Mouse (Mus musculus) forebrain, embryonic 10.5 days (tissue): ENCODE measurements around the gene Grm1. TPM values are rescaled to one million over a fixed set of nuclear protein-coding genes. Genes with fewer than 3 reads are reported as not detected.

Source experiments
- DNase-seq: peaks from one replicate; pipeline ENCODE4 v3.0.0-alpha.2; 2017; ENCODE audit warnings: low spot score; ENCODE audit errors: extremely low spot score
- H3K27ac ChIP-seq: fragments of 300-500 bp; sonication (generic); 2 replicates; pipeline ENCODE4 v1.5.1; 2016; ENCODE audit warnings: mild to moderate bottlenecking
- H3K27me3 ChIP-seq: fragments of 300-500 bp; sonication (generic); 2 replicates; pipeline ENCODE4 v1.6.1; 2016; ENCODE audit warnings: mild to moderate bottlenecking; ENCODE audit not compliant: poor library complexity, severe bottlenecking
- H3K36me3 ChIP-seq: fragments of 300-500 bp; sonication (generic); replicated peaks from 2 replicates; pipeline ENCODE4 v1.6.1; 2016; ENCODE audit warnings: mild to moderate bottlenecking, moderate library complexity
- H3K4me1 ChIP-seq: fragments of 300-500 bp; sonication (generic); 2 replicates; pipeline ENCODE4 v1.6.1; 2016
- H3K4me3 ChIP-seq: fragments of 300-500 bp; sonication (generic); 2 replicates; pipeline ENCODE4 v1.5.1; 2016; ENCODE audit warnings: mild to moderate bottlenecking, moderate library complexity
- H3K9me3 ChIP-seq: fragments of 300-500 bp; sonication (generic); 2 replicates; pipeline ENCODE4 v1.6.1; 2016; ENCODE audit warnings: mild to moderate bottlenecking, moderate library complexity
- WGBS: fragments of 180-500 bp; shearing (Covaris S2); methylation state at CpG from one replicate; pipeline ENCODE4 v1.1.7; 2016; 5-methylcytosine and 5-hydroxymethylcytosine counted together
- polyA plus RNA-seq: library from polyadenylated mRNA; unstranded; fragments of >200 nt; fragmentation: Nextera tagmentation; extraction: Ambion mirVana; gene quantifications from 2 replicates; pipeline ENCODE4 v1.2.1, GENCODE M21; 2016

Gene Grm1
- polyA plus RNA-seq, 1 experiment from 2014 or later, result 0.10 TPM

GRCm38 (mm10) chr10:10659161-10659560, 423.0 kb downstream of the Grm1 start:
- 91% methylated on average over 3 of the region's 3 CpGs for WGBS

GRCm38 (mm10) chr10:10656621-10657020, 425.5 kb downstream of the Grm1 start:
- Histone ChIP-seq H3K4me3 (no peak overlapping the region), H3K4me1 (no peaks in the 10 kb centered on the region), H3K36me3 (no peaks in the 10 kb centered on the region), H3K27me3 (no peaks in the 10 kb centered on the region), H3K9me3 (no peaks in the 10 kb centered on the region), H3K27ac (no peak overlapping the region)
- DNase-seq, result no peak
- 90% methylated on average over 4 of the region's 4 CpGs for WGBS

More at GRCm38 (mm10) chr10:10659161-10659560, 423.0 kb downstream of the Grm1 start:
- H3K4me3 ChIP-seq, result no peak overlapping the region
- no peak overlapping the region for H3K27ac ChIP-seq
- H3K36me3 ChIP-seq, result no peaks in the 10 kb centered on the region
- no peaks in the 10 kb centered on the region for H3K4me1 ChIP-seq
- H3K27me3 ChIP-seq, result no peaks in the 10 kb centered on the region
- H3K9me3 ChIP-seq, result no peaks in the 10 kb centered on the region
- no peak for DNase-seq

GRCm38 (mm10) chr10:10655991-10656390, 426.2 kb downstream of the Grm1 start:
- no peaks in the 10 kb centered on the region for H3K27me3 ChIP-seq
- no peak overlapping the region for H3K4me3 ChIP-seq
- no peaks in the 10 kb centered on the region for H3K4me1 ChIP-seq
- no peaks in the 10 kb centered on the region for H3K36me3 ChIP-seq
- H3K27ac ChIP-seq, result no peak overlapping the region
- no peaks in the 10 kb centered on the region for H3K9me3 ChIP-seq
- no peak for DNase-seq

Other genes with a start within 250 kb of the Grm1 start
- 19.5 and 20.8 TPM in 2 replicates for gene Shprh, start 67.1 kb upstream of the Grm1 start, polyA plus RNA-seq
- 49.5 and 53.1 TPM in 2 replicates for gene Fbxo30, start 199.0 kb upstream of the Grm1 start, polyA plus RNA-seq